Mouse (Mus musculus): Measurements from ENCODE around the gene Tas2r115.
"Not testable (repeated sequence)": the region's sequence is repeated elsewhere in the genome, so short reads cannot be mapped to it uniquely, and the experiment has no call there.

The Tas2r115 gene

DNA sequence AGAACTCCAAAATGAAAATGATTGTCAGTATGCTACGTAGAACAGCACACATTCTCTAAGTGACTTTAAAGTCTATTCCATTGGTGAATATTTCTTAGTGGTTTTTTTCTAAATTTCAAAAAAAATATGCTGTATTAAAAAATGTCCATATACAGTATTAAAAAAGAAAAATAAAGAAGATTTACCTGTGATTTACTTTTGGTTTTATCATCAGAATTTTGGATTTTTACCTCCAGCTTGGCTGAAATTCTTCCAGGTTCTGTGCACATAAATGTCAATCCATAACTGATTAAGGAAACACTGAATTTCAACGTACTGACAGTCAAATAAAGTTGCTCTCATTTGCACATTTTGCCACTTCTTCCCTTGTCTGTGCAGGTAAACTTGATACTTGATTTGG is at the start of gene Tas2r115:
Tas2r115 (minus strand) TSS at position 101 of the 400 bp plus-strand sequence.
- DNase-seq = no peak

DNA sequence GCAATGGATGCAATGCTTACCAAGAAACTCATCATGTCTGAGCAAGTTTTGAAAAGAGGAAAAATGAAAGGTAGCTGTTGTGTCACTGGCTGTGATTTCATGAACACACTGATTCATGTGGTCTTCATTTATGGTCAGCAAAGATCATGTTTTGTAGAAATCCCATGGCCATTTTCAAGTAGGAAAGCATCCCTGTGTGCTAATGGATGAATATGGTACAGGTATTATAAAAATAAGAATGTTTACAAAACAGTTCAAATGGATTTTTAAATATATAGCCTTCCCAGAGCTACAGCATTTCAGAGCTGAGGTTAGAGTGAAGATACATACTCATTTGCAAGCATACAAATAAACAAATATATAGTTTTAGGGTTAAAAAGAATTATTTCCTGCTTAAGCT is 40.2 kb upstream of the Tas2r115 start, which contains the start of gene Tas2r136:
Tas2r136 (minus strand) TSS at position 101 of the 400 bp plus-strand sequence.
- DNase-seq = no peak

DNA sequence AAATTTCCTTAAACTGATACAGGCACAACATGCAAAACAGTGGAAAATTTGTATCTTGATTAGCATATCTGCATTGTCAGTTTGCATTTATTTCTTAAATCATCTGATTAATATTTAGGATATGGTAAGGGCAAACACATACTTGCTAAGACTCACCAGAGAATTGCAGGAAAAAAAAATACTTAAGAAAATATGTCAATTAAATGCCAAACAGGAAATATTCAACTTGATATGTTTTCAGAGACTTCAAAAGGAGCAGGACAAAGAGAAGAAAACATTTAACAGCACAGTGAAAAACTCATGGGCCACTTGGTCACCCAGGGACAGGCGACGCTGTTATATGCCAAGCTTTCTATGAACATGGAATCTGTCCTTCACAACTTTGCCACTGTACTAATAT is 24.0 kb upstream of the Tas2r115 start, which contains the start of gene Tas2r102:
Tas2r102 (plus strand) TSS at position 301 of the 400 bp plus-strand sequence.
- no peak for DNase-seq

DNA sequence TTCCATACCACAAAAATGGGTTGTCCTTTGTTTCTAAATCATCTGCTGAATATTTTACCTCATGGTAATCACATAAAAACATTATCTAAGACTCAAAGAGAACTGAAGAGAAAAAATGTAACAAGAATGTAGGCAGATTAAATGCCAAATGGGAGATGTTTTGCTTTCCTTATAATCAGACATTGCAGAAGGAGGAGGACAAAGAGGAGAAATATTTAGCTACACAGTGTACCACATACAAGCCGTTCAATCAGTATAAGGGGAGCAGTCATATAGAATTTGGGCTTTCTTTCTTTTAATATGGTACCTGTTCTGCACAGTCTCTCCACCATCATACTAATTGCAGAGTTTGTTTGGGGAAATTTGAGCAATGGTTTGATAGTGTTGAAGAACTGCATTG is 16.6 kb upstream of the Tas2r115 start, which contains the start of gene Tas2r124:
Tas2r124 (plus strand) TSS at position 301 of the 400 bp plus-strand sequence.
- DNase-seq = no peak

DNA sequence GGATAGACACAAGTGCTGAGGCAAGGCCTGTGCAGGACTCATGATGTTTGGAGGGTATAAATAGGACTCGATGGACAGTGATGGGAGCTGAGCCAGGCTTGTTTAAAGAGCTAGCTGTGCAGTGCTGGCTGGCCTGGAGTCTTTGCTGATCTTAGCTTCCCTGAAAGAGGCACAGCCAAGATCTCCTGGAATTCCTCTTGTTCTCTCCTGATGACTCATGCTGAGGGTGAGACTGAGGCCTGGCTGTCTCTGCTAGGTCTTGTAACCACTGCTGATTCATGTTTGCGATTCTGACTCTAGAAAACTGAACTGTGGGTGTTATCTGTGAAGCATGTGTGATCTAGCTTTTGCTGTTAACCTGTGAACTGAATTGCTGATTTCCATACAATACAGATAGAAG is 12.4 kb upstream of the Tas2r115 start:
- DNase-seq = no peak

DNA sequence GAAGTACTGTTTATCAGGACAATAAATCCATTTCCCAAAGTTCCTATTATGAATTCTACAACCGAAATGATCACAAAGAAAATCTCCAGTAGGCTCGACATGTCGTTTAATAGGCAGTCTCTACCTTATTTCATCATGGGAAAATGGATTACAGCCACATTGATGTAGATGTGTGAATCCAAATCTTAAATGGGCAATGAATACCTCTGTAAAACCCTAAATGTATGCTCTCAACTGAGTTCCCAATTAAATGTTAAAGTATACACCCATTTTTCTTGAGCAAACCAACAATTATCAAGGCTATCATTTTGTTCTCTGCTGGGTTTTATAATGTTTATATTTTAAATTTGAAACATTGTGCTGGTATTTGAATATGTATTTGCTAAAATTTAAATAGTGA is 26.0 kb downstream of the Tas2r115 start, which contains the start of gene Tas2r122:
Tas2r122 (minus strand) TSS at position 101 of the 400 bp plus-strand sequence.
- DNase-seq = no peak

DNA sequence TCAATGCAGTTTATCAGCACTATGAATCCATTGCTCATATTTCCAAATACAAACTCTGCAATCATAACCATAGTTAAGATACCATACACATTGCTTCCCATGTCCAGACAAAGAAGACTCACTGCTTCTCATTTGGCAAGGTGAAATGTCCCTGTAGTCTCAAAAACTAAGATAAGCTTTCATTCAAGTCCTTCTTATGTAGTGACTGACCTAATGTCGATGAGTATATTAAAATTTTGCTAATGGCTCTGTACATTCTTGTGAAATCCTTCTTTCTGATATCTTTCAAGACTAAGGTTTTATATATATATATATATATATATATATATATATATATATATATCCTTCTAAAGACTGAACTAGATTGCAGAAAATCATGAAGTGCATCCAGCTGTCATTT is 36.9 kb downstream of the Tas2r115 start, which contains the start of gene Tas2r121:
Tas2r121 (minus strand) TSS at position 101 of the 400 bp plus-strand sequence.
- DNase-seq = no peak

DNA sequence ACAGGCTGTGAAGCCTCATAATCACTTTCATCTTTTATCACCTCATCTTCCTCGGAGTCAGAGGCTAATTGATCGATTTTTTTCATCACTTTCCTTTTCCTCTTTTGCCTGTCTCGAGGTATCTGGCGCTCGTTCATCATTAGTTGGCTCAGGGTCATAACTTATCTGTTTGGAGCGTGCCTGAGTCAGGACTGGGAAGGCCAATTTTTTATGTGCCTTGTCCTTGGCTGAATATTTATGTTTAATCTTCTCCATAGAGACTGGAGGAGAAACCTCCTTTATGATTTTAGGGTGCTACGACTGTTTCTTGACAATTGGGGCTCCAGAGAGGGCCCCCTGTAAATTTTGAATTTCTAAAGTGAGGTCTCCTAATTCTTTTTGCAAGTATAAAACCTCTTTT is 46.2 kb downstream of the Tas2r115 start:
- not testable (repeated sequence) for DNase-seq
